Mouse (Mus musculus): ENCODE measurements around the gene 4930503B20Rik.

DNA sequence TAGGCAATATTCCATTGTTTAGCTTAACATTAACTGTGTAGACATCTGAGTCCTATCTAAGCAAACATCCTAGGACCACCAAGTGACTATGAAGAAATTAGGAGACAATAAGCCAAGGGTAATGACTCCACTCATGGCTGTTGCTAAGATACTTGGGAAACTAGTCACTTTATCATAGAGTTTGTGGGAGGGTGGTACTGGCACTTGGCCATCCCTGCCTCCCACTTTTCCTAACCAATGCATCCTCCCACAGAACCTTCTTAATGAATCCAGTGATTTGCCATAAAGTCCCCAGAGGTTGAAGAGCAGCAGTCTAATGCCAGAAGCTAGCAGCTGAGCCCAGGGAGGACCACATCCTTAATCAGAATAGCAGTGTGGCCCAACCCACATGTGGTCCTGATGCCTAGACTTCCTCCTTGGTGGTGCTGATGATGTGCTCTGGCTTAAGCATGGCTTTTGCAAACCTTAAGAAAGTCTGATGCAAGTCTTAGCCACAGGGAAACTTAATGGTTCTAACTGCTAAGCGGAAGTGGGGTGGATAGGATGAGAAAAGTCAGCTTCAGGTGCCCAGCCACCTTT, 7.0 kb upstream of the 4930503B20Rik start:
- TF ChIP-seq GATA1 (IDR thresholded peaks at IDR 0.05; ENCODE audit: low read length) (no peak), TAL1 (IDR thresholded peaks at IDR 0.05; ENCODE audit: low read length) (no peak)
